Mouse (Mus musculus) liver, postnatal 0 days (tissue): ENCODE data around the gene Ntf5.

Source experiments
- CTCF ChIP-seq: sonication (generic); IDR thresholded peaks from 2 replicates; pipeline ENCODE4 v1.5.1; 2016; ENCODE audit warnings: antibody characterized with exemption, low read depth
- EP300 ChIP-seq: IDR thresholded peaks from 2 replicates; pipeline ENCODE4 v1.6.1; 2016; ENCODE audit warnings: antibody characterized with exemption, low read depth, mild to moderate bottlenecking

- no peak for TF ChIP-seq CTCF
- TF ChIP-seq EP300, result no peak
Measured at GRCm38 (mm10) chr7:45415636-45416035, 2.1 kb downstream of the Ntf5 start.
